Mouse (Mus musculus) intestine, embryonic 14.5 days (tissue): ENCODE results near the gene Ripor2. TPM values are rescaled to one million over a fixed set of nuclear protein-coding genes. Genes with fewer than 3 reads are reported as not detected.

Experiments used
- ATAC-seq: fragments of 200-750 bp; cut with Nextera tagmentation; replicated peaks from 2 replicates; pipeline ENCODE4 v1.8.0; 2017; ENCODE audit warnings: low read depth, moderate number of reproducible peaks, moderate TSS enrichment, moderate library complexity; ENCODE audit not compliant: low FRiP score, low TSS enrichment
- DNase-seq: peaks from one replicate; pipeline ENCODE4 v3.0.0-alpha.2; 2018; ENCODE audit warnings: low spot score
- H3K27ac ChIP-seq: fragments of 300-500 bp; sonication (generic); 2 replicates; pipeline ENCODE4 v1.5.1; 2014; ENCODE audit warnings: low read depth, mild to moderate bottlenecking, control low read depth
- H3K27me3 ChIP-seq: fragments of 300-500 bp; sonication (generic); replicated peaks from 2 replicates; pipeline ENCODE4 v1.6.1; 2014; ENCODE audit warnings: low read length, control low read depth; ENCODE audit not compliant: control insufficient read depth, insufficient read depth
- H3K36me3 ChIP-seq: fragments of 300-500 bp; sonication (generic); 2 replicates; pipeline ENCODE4 v1.6.1; 2014; ENCODE audit warnings: low read length, control low read depth; ENCODE audit not compliant: control insufficient read depth, insufficient read depth
- H3K4me1 ChIP-seq: fragments of 300-500 bp; sonication (generic); replicated peaks from 2 replicates; pipeline ENCODE4 v1.6.1; 2014; ENCODE audit warnings: low read length, control low read depth, mixed read lengths; ENCODE audit not compliant: control insufficient read depth, insufficient read depth
- H3K4me2 ChIP-seq: fragments of 300-500 bp; sonication (generic); 2 replicates; pipeline ENCODE4 v1.6.1; 2014; ENCODE audit warnings: low read length
- H3K4me3 ChIP-seq: fragments of 300-500 bp; sonication (generic); 2 replicates; pipeline ENCODE4 v1.5.1; 2014; ENCODE audit warnings: low read depth, low read length, control low read depth, mixed read lengths
- H3K9ac ChIP-seq: fragments of 300-500 bp; sonication (generic); 2 replicates; pipeline ENCODE4 v1.6.1; 2014; ENCODE audit warnings: mild to moderate bottlenecking, low read length
- H3K9me3 ChIP-seq: fragments of 300-500 bp; sonication (generic); 2 replicates; pipeline ENCODE4 v1.6.1; 2016; ENCODE audit warnings: low read length, control low read depth; ENCODE audit not compliant: control insufficient read depth
- WGBS: fragments of 180-500 bp; shearing (Covaris S2); extraction: QIAGEN DNeasy Blood & Tissue Kit; methylation state at CpG from one replicate; pipeline ENCODE4 v1.1.7; 2014; 5-methylcytosine and 5-hydroxymethylcytosine counted together
- polyA plus RNA-seq: library from polyadenylated mRNA; unstranded; fragments of >200 nt; fragmentation: Nextera tagmentation; extraction: Ambion mirVana; gene quantifications from 2 replicates; pipeline ENCODE4 v1.2.1, GENCODE M21; 2014

Gene Ripor2
- polyA plus RNA-seq, 1 experiment from 2014 or later = 1.7 TPM

DNA sequence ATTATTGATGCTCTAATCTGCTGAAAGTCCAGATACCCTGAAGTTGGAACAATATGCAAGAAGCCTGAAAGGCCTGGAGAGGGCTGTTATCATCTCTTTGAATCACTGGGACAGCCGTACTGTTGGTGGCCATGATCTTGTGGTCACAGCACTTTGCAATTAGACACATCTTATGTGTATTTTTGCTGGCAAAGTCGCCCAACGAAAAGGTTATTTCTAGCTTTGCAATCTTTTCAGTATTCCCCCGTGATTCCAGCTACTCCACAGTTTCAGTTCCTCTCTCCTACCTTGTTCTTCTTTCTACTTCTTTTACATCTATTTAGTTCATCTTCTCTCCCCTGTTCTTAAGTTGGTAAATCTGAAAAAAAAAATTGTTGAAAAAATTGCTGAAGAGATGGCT, 26.0 kb downstream of the Ripor2 start:
- Histone ChIP-seq H3K4me1 (peaks cover 13% of the 10 kb centered on the region; the same call in 1 of the 2 replicates), H3K36me3 (no peaks in the 10 kb centered on the region), H3K9me3 (no peaks in the 10 kb centered on the region), H3K27ac (no peak overlapping the region), H3K4me2 (no peak overlapping the region), H3K4me3 (no peak overlapping the region), H3K9ac (no peak overlapping the region), H3K27me3 (no peaks in the 10 kb centered on the region)
- no peak for ATAC-seq
- DNase-seq = no peak
- WGBS = 82% methylated on average over 4 of the region's 4 CpGs

DNA sequence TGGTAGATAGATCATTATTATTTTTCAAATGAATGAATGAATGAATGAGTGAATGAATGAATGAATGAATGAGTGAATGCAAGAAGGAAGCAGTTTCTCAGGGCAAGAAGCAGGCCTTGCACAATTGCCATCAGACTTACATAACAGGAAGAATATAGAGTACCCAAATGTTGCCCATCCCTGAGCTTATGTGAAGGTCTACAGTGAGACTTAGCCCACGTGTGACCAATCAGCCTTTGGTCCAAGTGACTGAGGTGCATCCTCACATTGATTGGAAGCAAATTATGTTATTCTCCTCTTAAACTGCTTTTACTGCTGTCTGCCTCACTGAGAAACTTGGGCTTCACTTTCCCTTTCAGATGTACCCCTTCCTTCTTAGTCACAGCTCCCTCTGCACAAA, 26.7 kb downstream of the Ripor2 start:
- Histone ChIP-seq H3K4me2 (no peak overlapping the region), H3K27ac (no peak overlapping the region), H3K4me1 (peaks cover 8% of the 10 kb centered on the region; the same call in 1 of the 2 replicates), H3K9ac (no peak overlapping the region), H3K36me3 (no peaks in the 10 kb centered on the region), H3K27me3 (no peaks in the 10 kb centered on the region), H3K4me3 (no peak overlapping the region), H3K9me3 (no peaks in the 10 kb centered on the region)
- ATAC-seq (no peak), DNase-seq (no peak)
- WGBS = 100% methylated on average over 1 of the region's 1 CpGs

DNA sequence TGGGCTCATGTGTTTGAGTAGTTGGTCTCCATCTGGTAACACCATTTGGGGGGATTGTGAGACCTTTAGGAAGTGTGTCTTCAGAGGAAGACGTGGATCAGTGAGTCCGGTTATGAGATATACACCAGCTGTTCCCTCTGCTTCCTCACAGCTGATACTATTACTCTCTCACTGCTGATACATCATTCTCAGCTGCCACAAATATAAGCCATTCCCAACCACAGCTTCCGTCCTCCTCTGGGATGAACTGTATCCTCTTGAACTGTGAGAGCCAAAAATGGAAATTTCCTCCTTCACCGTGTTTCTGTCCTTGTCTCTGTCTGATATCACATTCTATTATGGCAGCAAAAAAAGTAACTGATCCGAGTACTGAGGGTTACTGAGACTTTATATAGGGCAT, 28.9 kb downstream of the Ripor2 start:
- H3K27ac ChIP-seq = no peak overlapping the region
- H3K36me3 ChIP-seq = no peaks in the 10 kb centered on the region
- no peaks in the 10 kb centered on the region for H3K27me3 ChIP-seq
- no peaks in the 10 kb centered on the region for H3K4me1 ChIP-seq
- H3K9me3 ChIP-seq = no peaks in the 10 kb centered on the region
- 74% methylated on average over 5 of the region's 5 CpGs for WGBS
- DNase-seq (no peak), ATAC-seq (no peak)
- H3K4me2 ChIP-seq = no peak overlapping the region
- H3K9ac ChIP-seq = no peak overlapping the region
- H3K4me3 ChIP-seq = no peak overlapping the region

DNA sequence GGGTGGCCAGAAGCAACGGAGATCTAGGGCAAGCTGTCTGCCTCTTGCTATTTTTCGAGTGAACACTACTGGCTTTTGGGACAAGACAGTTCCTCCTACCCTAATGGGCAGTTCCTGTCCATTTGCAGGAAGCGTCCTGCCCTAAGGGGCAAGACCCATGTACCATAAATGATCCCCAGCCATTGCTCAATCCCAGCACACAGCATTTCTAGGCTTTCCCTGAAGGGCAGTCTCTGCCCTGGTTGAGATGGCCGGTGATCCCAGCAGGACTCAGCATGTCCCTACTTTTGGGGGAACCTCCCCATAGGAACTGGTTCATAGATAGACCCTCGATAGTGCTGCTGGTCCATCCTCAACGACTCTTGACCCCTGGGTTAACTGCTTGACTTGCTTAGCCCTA, 31.0 kb downstream of the Ripor2 start:
- no peak overlapping the region for H3K4me3 ChIP-seq
- 81% methylated on average over 6 of the region's 6 CpGs for WGBS
- H3K36me3 ChIP-seq = no peaks in the 10 kb centered on the region
- no peak overlapping the region for H3K9ac ChIP-seq
- H3K4me2 ChIP-seq = no peak overlapping the region
- H3K27me3 ChIP-seq = no peaks in the 10 kb centered on the region
- ATAC-seq (no peak), DNase-seq (no peak)
- no peak overlapping the region for H3K27ac ChIP-seq
- no peaks in the 10 kb centered on the region for H3K9me3 ChIP-seq
- H3K4me1 ChIP-seq = peaks cover 7% of the 10 kb centered on the region; the same call in 1 of the 2 replicates

DNA sequence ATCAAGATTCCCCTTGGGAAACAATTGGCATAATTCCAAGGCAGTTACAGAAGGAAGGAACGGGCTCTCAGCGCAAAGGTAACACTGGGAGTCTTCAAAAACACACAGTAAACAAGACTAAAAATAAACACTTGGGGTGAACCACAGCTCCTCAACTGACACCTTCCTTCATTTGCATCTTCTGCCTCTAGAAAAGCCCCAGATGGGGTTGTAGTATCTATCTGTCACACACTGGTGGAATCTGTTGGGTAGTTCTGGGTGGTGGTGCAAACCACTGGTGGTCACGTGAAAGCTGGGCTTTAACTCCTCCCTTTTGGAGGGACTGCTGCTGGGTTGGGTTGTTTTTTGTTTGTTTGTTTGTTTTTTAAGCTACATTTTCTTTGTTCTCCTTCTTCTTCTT, 31.4 kb downstream of the Ripor2 start:
- ATAC-seq (no peak), DNase-seq (no peak)
- Histone ChIP-seq H3K36me3 (no peaks in the 10 kb centered on the region), H3K4me1 (peaks cover 9% of the 10 kb centered on the region; the same call in 1 of the 2 replicates), H3K27ac (no peak overlapping the region), H3K4me2 (no peak overlapping the region), H3K9ac (no peak overlapping the region), H3K9me3 (no peaks in the 10 kb centered on the region), H3K4me3 (no peak overlapping the region), H3K27me3 (no peaks in the 10 kb centered on the region)
- 76% methylated on average over 3 of the region's 3 CpGs for WGBS

DNA sequence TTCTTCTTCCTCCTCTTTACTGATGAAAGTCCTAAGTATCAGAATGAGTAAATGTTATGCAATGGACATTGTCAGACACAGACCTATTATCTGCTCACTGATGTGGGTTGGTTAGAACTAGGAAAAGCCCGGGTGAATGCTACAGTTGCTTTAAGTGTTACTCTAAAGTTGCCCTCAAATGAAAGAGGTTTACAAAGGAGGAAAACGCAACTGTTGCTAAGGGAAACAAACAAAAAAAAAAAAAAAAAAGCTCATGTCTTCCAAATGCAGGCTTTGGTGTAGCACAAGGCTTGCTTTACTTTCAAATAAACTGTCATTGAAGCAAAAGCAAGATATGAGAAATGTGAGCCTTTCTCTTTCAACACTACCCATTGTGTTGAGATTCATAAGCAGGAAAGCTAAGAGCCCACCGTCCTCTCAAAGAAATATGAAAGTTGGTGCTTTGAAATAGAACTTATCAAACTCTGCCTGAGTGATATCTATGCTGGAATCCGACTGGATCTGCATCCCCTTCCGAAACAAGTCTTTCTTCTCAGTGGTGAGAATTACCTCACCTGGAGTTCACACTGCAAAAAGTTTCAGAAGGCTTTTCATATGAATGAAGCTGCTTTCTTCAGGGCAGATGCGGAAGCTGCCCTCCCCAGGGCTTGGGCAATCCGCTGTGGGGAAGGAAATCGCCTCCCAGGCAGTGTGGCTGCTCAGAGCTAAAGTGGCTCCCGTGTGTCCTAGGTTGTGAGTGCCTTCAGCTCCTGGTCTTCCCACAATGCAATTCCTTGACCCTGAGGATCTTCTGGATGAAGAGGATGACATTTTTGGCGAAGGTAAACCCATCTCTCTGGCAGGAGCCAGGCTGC, 32.2 kb downstream of the Ripor2 start:
- WGBS = 69% methylated on average over 10 of the region's 10 CpGs
- Histone ChIP-seq H3K4me1 (peaks cover 9% of the 10 kb centered on the region; the same call in 1 of the 2 replicates), H3K27ac (no peak overlapping the region), H3K9ac (no peak overlapping the region), H3K36me3 (no peaks in the 10 kb centered on the region), H3K4me2 (no peak overlapping the region), H3K9me3 (no peaks in the 10 kb centered on the region), H3K4me3 (no peak overlapping the region), H3K27me3 (no peaks in the 10 kb centered on the region)
- no peak for DNase-seq
- ATAC-seq = no peak

DNA sequence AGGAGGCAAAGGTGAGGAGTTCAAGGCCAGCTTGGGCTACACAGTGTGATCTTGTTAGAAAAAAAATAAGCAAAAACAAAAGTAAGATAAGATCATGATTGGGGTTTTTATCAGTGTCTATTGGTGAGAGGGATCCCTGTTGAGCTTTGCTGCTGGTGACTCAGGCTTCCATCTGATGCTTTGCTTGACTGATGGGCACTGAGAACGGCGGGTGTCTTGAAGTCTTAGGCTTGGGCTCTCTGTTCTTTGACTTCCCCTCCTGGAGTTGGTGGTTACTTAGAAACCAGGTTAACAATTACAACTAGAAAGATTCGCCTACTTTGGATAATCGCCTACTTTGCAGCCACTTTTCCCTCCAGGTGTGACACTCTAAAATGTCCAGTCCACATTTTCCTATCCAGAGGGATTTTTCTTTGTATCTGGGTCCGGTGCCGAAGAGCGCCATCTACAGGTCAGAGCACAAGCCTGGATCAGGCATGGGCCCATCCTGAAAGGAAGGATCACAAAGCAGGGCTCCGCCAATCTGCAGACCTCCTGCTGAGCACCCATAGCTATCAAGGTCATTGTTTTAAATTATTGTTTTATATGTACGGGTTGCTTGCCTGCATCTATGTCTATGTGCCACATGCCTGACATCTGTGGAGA, 34.1 kb downstream of the Ripor2 start:
- Histone ChIP-seq H3K4me3 (no peak overlapping the region), H3K9me3 (no peaks in the 10 kb centered on the region), H3K27ac (no peak overlapping the region), H3K9ac (no peak overlapping the region), H3K36me3 (no peaks in the 10 kb centered on the region), H3K4me2 (no peak overlapping the region), H3K27me3 (no peaks in the 10 kb centered on the region), H3K4me1 (peaks cover 23% of the 10 kb centered on the region; the same call in 1 of the 2 replicates)
- DNase-seq (no peak), ATAC-seq (no peak)
- 67% methylated on average over 9 of the region's 9 CpGs for WGBS

DNA sequence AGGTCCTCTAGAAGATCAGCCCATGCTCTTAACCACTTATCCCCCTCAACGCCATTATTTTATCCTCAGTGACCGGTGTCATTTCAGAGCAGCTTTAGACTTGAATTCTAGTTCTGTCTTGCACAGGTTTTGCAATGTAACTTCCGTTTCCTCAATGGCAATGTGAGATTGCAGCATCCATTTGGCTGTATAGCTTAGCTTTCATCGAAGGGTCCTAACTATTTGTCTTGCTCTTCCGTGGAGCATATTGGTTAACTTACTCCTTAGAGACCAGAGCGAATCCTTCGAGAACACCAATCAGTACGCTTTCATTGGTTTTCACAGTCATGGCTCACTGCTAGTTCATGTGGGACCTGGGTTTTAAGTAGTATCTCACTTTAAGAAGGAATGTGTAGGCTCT, 34.7 kb downstream of the Ripor2 start:
- ATAC-seq = no peak
- Histone ChIP-seq H3K27ac (no peak overlapping the region), H3K9ac (no peak overlapping the region), H3K9me3 (no peaks in the 10 kb centered on the region), H3K4me3 (no peak overlapping the region), H3K4me1 (peaks cover 23% of the 10 kb centered on the region; the same call in 1 of the 2 replicates), H3K4me2 (no peak overlapping the region), H3K27me3 (no peaks in the 10 kb centered on the region), H3K36me3 (no peaks in the 10 kb centered on the region)
- DNase-seq = no peak
- 92% methylated on average over 8 of the region's 8 CpGs for WGBS
